Mouse (Mus musculus) midbrain, embryonic 15.5 days (tissue): ENCODE measurements at regions not wholly inside any gene's neighbourhood (a gene's known extent, or its start where the extent isn't known, plus 50 kb on each side); places are given as distances from the start of the nearest gene placed in this dataset.
"Not testable (repeated sequence)": the region's sequence is repeated elsewhere in the genome, so short reads cannot be mapped to it uniquely, and the experiment has no call there.

Experiments
- ATAC-seq: fragments of 200-750 bp; cut with Nextera tagmentation; replicated peaks from 2 replicates; pipeline ENCODE4 v1.8.0; 2017; ENCODE audit warnings: moderate TSS enrichment
- H3K27ac ChIP-seq: fragments of 300-500 bp; sonication (generic); 2 replicates; pipeline ENCODE4 v1.5.1; 2015; ENCODE audit warnings: mild to moderate bottlenecking, inconsistent platforms
- H3K27me3 ChIP-seq: fragments of 300-500 bp; sonication (generic); replicated peaks from 2 replicates; pipeline ENCODE4 v1.6.1; 2015; ENCODE audit warnings: inconsistent platforms
- H3K36me3 ChIP-seq: fragments of 300-500 bp; sonication (generic); replicated peaks from 2 replicates; pipeline ENCODE4 v1.6.1; 2015; ENCODE audit warnings: inconsistent platforms
- H3K4me1 ChIP-seq: fragments of 300-500 bp; sonication (generic); 2 replicates; pipeline ENCODE4 v1.6.1; 2015; ENCODE audit warnings: inconsistent platforms
- H3K4me2 ChIP-seq: fragments of 300-500 bp; sonication (generic); 2 replicates; pipeline ENCODE4 v1.6.1; 2015; ENCODE audit warnings: inconsistent platforms, mild to moderate bottlenecking, moderate library complexity
- H3K4me3 ChIP-seq: fragments of 300-500 bp; sonication (generic); 2 replicates; pipeline ENCODE4 v1.5.1; 2015; ENCODE audit warnings: mild to moderate bottlenecking, inconsistent platforms
- H3K9ac ChIP-seq: fragments of 300-500 bp; sonication (generic); 2 replicates; pipeline ENCODE4 v1.6.1; 2015; ENCODE audit warnings: mild to moderate bottlenecking, inconsistent platforms
- H3K9me3 ChIP-seq: fragments of 300-500 bp; sonication (generic); 2 replicates; pipeline ENCODE4 v1.6.1; 2016; ENCODE audit warnings: inconsistent platforms
- WGBS: fragments of 180-500 bp; shearing (Covaris S2); methylation state at CpG from one replicate; pipeline ENCODE4 v1.1.7; 2015; ENCODE audit warnings: mixed read lengths; 5-methylcytosine and 5-hydroxymethylcytosine counted together

DNA sequence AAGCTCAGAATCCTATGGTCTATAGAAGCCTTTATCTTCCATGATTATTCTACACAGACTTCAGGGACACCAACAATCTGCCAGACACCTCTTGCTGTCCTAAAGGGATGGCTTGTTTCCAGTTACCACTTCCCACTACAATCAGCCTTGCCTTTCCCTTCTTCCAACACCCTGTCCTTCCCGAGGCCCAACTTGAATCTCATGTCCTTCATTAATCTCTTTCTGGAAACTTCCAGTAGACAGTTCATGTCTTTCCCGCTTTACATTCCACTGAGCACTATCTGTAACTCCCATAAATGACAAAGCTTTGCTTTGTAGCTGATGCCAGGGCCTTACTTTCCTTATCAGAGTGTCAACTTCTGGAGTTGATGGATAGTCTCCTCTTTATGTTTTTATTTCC is 138.5 kb downstream of the Rdh14 start:
- no peak overlapping the region for H3K27ac ChIP-seq
- H3K4me1 ChIP-seq = no peaks in the 10 kb centered on the region
- H3K36me3 ChIP-seq = no peaks in the 10 kb centered on the region
- H3K4me3 ChIP-seq = no peak overlapping the region
- ATAC-seq = no peak
- 86% methylated on average over 2 of the region's 2 CpGs for WGBS
- H3K27me3 ChIP-seq = no peaks in the 10 kb centered on the region
- H3K9ac ChIP-seq = no peak overlapping the region
- no peaks in the 10 kb centered on the region for H3K9me3 ChIP-seq
- no peak overlapping the region for H3K4me2 ChIP-seq

GRCm38 (mm10) chr12:10530996-10531395 is 140.4 kb downstream of the Rdh14 start:
- Histone ChIP-seq H3K27ac (no peak overlapping the region), H3K4me3 (no peak overlapping the region), H3K9ac (no peak overlapping the region), H3K9me3 (no peaks in the 10 kb centered on the region), H3K36me3 (no peaks in the 10 kb centered on the region), H3K27me3 (no peaks in the 10 kb centered on the region), H3K4me2 (no peak overlapping the region), H3K4me1 (no peaks in the 10 kb centered on the region)
- ATAC-seq = no peak
- WGBS = 84% methylated on average over 3 of the region's 3 CpGs

DNA sequence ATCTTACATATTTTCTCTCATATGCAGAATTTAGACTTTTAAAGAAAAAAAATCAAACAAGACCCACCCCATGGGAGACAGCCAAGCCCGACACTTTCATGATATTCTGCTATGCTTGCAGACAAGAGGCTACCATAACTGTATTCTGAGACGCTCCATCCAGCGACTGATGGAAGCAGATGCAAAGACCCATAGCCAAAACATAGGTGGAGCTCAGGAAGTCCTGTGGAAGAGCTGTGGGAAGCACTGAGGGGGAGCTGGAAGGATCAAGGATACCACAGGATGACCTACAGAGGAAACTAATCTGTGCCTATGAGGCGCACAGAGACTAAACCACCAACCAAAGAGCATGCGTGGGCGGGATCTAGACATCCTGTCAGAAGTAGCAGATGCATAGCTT is 143.4 kb downstream of the Rdh14 start:
- Histone ChIP-seq H3K4me2 (no peak overlapping the region), H3K27me3 (no peaks in the 10 kb centered on the region), H3K4me3 (no peak overlapping the region), H3K4me1 (no peaks in the 10 kb centered on the region), H3K36me3 (no peaks in the 10 kb centered on the region), H3K27ac (no peak overlapping the region), H3K9ac (no peak overlapping the region), H3K9me3 (no peaks in the 10 kb centered on the region)
- no peak for ATAC-seq
- WGBS = 93% methylated on average over 6 of the region's 6 CpGs

- H3K9ac ChIP-seq = no peak overlapping the region
- H3K36me3 ChIP-seq = no peaks in the 10 kb centered on the region
- no peaks in the 10 kb centered on the region for H3K4me1 ChIP-seq
- no peaks in the 10 kb centered on the region for H3K27me3 ChIP-seq
- no peak overlapping the region for H3K27ac ChIP-seq
- no peak for ATAC-seq
- no peak overlapping the region for H3K4me3 ChIP-seq
- H3K9me3 ChIP-seq = no peaks in the 10 kb centered on the region
- H3K4me2 ChIP-seq = no peak overlapping the region
- 85% methylated on average over 12 of the region's 12 CpGs for WGBS
Observed at GRCm38 (mm10) chr12:10536239-10536638, 145.7 kb downstream of the Rdh14 start.

- WGBS = 6% methylated on average over 4 of the region's 4 CpGs
- Histone ChIP-seq H3K9me3 (no peaks in the 10 kb centered on the region), H3K4me2 (no peak overlapping the region), H3K4me3 (no peak overlapping the region), H3K36me3 (no peaks in the 10 kb centered on the region), H3K9ac (no peak overlapping the region), H3K4me1 (no peaks in the 10 kb centered on the region), H3K27ac (no peak overlapping the region), H3K27me3 (no peaks in the 10 kb centered on the region)
- peak; percentile 82 for ATAC-seq
Observed at GRCm38 (mm10) chr12:10537069-10537468, 146.5 kb downstream of the Rdh14 start.

GRCm38 (mm10) chr12:10549481-10550201 is 159.1 kb downstream of the Rdh14 start:
- no peak for ATAC-seq

DNA sequence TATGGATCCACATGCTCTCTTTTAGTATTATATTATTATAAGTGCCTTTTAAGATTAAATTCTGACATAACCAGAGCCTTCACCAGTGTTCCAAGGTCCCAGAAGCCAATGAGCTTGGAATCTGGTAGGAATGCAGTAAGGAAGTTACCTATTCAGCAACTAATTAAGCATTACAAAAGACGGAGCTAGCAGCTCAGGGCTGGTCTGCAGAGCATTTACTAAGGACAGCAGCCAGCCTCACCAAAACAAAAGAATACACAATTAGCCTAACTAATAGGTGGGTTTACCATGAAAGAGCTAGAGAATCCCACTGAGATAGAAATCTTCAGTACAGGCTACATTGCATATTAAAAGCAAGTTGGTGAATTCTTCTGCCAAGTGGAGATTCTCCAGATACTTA is 164.1 kb downstream of the Rdh14 start:
- WGBS = 90% methylated on average over 1 of the region's 1 CpGs

More at GRCm38 (mm10) chr12:10549481-10550201, 159.1 kb downstream of the Rdh14 start:
- Histone ChIP-seq H3K4me3 (no peak overlapping the region), H3K9ac (no peak overlapping the region), H3K4me1 (no peaks in the 10 kb centered on the region), H3K27ac (no peak overlapping the region), H3K9me3 (no peaks in the 10 kb centered on the region), H3K27me3 (no peaks in the 10 kb centered on the region), H3K4me2 (no peak overlapping the region), H3K36me3 (no peaks in the 10 kb centered on the region)
- WGBS = 62% methylated on average over 1 of the region's 1 CpGs

DNA sequence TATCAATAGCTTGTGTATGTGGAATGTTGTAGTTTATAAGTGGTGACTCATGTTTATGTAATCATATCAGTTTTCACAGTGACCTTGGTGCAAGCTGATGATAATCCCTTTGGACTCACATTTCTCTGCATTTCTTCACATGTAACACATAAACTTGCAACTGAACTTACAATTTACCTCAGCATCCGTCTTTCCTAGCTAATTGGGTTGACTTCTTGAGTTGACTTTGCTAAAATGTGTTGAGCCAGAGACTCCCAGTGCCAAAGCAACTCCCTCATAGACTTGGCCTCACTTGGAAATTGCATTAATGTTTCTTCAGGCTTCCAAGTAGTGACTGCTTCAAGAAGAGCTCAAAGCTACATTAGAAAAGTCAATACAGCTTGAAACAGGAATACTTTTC is 172.4 kb downstream of the Rdh14 start:
- H3K4me1 ChIP-seq = no peaks in the 10 kb centered on the region
- H3K27me3 ChIP-seq = no peaks in the 10 kb centered on the region
- no peaks in the 10 kb centered on the region for H3K36me3 ChIP-seq
- no peak overlapping the region for H3K4me3 ChIP-seq
- H3K27ac ChIP-seq = no peak overlapping the region
- no peaks in the 10 kb centered on the region for H3K9me3 ChIP-seq
- WGBS = 70% methylated on average over 1 of the region's 1 CpGs
- no peak for ATAC-seq
- no peak overlapping the region for H3K9ac ChIP-seq
- no peak overlapping the region for H3K4me2 ChIP-seq

More for the DNA sequence above, 164.1 kb downstream of the Rdh14 start:
- H3K4me1 ChIP-seq, H3K9me3 ChIP-seq, ATAC-seq, H3K4me3 ChIP-seq, H3K36me3 ChIP-seq, H3K27ac ChIP-seq, H3K9ac ChIP-seq, H3K27me3 ChIP-seq, H3K4me2 ChIP-seq: not testable (repeated sequence)

DNA sequence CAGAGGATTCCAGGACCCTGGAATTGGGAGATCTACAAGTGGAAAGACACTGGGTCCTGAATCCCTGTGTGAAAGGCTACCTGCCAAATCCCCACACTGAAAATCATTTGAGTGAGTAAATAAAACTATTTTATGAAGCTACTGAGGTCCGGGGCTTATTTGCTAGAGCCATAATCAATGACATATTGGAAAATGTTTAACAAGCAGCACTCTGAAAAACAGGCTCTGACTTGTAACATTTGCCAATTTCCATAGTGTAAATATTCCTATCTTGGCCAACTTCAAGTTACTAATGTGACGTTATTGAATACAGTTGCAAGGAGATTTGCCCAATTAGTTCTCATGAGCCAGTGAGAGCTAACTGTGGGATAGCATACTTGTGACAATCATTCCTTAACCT is 177.3 kb downstream of the Rdh14 start:
- WGBS = 90% methylated on average over 2 of the region's 2 CpGs
- ATAC-seq = no peak
- Histone ChIP-seq H3K27ac (no peak overlapping the region), H3K9me3 (no peaks in the 10 kb centered on the region), H3K27me3 (no peaks in the 10 kb centered on the region), H3K4me1 (no peaks in the 10 kb centered on the region), H3K9ac (no peak overlapping the region), H3K36me3 (no peaks in the 10 kb centered on the region), H3K4me2 (no peak overlapping the region), H3K4me3 (no peak overlapping the region)

GRCm38 (mm10) chr12:10571643-10572377 is 181.2 kb downstream of the Rdh14 start:
- Histone ChIP-seq H3K4me2 (peak overlapping the region; percentile 6; the same call in 1 of the 2 replicates), H3K4me1 (no peaks in the 10 kb centered on the region), H3K9me3 (no peaks in the 10 kb centered on the region), H3K9ac (no peak overlapping the region), H3K27me3 (no peaks in the 10 kb centered on the region), H3K36me3 (no peaks in the 10 kb centered on the region), H3K27ac (no peak overlapping the region), H3K4me3 (no peak overlapping the region)
- peak; percentile 66 for ATAC-seq
- WGBS = 56% methylated on average over 11 of the region's 11 CpGs

GRCm38 (mm10) chr12:10572378-10572650 is 181.7 kb downstream of the Rdh14 start:
- no peak overlapping the region for H3K9ac ChIP-seq
- H3K36me3 ChIP-seq = no peaks in the 10 kb centered on the region
- no peak for ATAC-seq
- H3K27ac ChIP-seq = no peak overlapping the region
- WGBS = 62% methylated on average over 5 of the region's 5 CpGs
- no peaks in the 10 kb centered on the region for H3K9me3 ChIP-seq
- H3K4me3 ChIP-seq = no peak overlapping the region
- no peaks in the 10 kb centered on the region for H3K27me3 ChIP-seq
- no peak overlapping the region for H3K4me2 ChIP-seq
- no peaks in the 10 kb centered on the region for H3K4me1 ChIP-seq

GRCm38 (mm10) chr12:10573381-10573780 is 182.8 kb downstream of the Rdh14 start:
- no peak for ATAC-seq
- H3K27me3 ChIP-seq = no peaks in the 10 kb centered on the region
- no peak overlapping the region for H3K9ac ChIP-seq
- no peak overlapping the region for H3K4me3 ChIP-seq
- no peaks in the 10 kb centered on the region for H3K4me1 ChIP-seq
- H3K9me3 ChIP-seq = no peaks in the 10 kb centered on the region
- WGBS = 84% methylated on average over 9 of the region's 9 CpGs
- no peak overlapping the region for H3K27ac ChIP-seq
- no peaks in the 10 kb centered on the region for H3K36me3 ChIP-seq
- H3K4me2 ChIP-seq = no peak overlapping the region
